Mouse (Mus musculus): ENCODE measurements around the gene Vmn1r233. TPM values are rescaled to one million over a fixed set of nuclear protein-coding genes. Genes with fewer than 3 reads are reported as not detected.

The Vmn1r233 gene
- not detected for total RNA-seq (2023)

DNA sequence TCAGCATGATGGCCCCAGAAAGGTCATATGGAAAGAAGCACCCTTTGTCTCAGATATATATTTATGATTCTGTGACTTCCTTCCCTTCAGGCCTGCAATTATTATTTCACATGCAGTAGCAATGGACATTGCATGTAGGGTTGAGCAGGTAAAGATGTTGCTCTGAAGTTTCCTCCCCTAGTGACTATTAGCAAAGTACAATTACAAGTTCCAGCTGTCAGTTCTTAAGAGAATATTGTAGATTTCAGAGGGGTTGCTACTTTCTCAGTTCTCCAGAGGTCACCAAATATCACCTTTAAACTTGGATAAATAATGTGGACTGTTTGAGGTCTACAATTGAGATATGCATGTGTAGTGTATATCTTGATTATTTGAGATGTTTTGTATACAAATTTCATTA is at the start of gene Vmn1r233:
Vmn1r233 (minus strand) TSS at position 101 of the 400 bp plus-strand sequence.

DNA sequence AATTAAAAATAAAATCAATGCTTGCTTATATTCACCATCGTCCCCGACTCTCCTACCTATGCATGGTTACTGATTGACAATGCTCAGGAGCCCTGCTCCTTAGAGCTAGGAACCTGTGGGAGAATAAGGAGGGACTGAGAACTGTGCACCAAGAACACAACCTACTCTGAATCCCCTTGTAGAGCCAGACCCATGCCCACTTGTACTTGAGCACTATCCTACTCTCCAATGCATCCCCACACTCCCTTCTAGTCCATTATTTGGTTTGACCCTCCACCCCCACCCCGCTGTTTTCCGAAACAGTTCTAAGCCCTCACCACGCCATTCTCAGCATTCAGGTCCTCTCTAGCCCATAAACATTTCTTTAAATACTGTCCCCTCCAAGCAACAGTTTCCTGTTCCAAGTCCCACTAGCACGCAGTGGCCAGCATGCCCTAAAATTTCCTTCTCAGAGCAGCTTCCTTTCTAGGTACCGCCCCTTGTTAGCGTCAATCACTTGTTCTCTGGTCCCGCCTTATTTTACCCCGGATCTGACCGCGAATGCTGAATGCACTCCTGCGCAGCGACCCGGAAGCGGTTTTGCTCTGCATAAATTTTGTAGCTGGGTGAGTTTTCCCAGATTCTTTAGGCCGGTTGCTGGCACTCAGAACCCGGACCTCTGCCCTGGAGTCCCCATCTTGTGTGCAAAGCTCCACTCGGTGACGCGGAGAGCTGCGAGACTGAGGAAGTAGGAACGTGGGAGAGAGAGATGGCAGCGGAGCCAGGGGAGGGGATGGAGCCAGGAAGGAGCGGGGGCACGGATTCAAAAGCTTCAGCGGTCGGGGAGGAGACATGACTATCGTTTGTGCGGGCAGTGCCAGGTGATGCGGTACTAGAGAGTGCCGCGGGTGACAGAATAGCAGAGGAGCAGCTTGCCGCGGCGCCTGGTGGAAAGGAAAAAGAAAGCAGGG is 12.4 kb upstream of the Vmn1r233 start, which contains the start of gene Zfp160:
Zfp160 (plus strand) TSS at position 522 of the 950 bp plus-strand sequence.

GRCm38 (mm10) chr17:20944985-20945891 is 51.0 kb downstream of the Vmn1r233 start, which contains the start of gene Ppp2r1a:
Gene Ppp2r1a, plus strand, starts transcription at chr17:20945311.

Other genes with a start within 250 kb of the Vmn1r233 start
- gene Vmn1r228, start 210.3 kb downstream of the Vmn1r233 start, total RNA-seq (2023), result not detected
- under 1 TPM in 1 of 2 experiments, not detected in 1; 0.04 TPM for gene Vmn1r229, start 184.9 kb downstream of the Vmn1r233 start, total RNA-seq (2023)
- not detected for gene Vmn1r230, start 156.0 kb downstream of the Vmn1r233 start, total RNA-seq (2023)
- not detected for gene Vmn1r231, start 91.4 kb downstream of the Vmn1r233 start, total RNA-seq (2023)
- not detected for gene Vmn1r232, start 76.8 kb downstream of the Vmn1r233 start, total RNA-seq (2023)
- 100 to 1,000 TPM; 232 to 240 TPM for gene Ppp2r1a, start 51.2 kb downstream of the Vmn1r233 start, total RNA-seq (2023)
- 1 to 10 TPM; 6.3 to 7.5 TPM for gene Zfp160, start 12.4 kb upstream of the Vmn1r233 start, total RNA-seq (2023)
- gene Vmn1r234, start 229.6 kb upstream of the Vmn1r233 start, total RNA-seq (2023), result not detected